Mouse (Mus musculus): ENCODE results near the gene Usp50.

The Usp50 gene

GRCm38 (mm10) chr2:126663481-126663880, 119.8 kb downstream of the Usp50 start:
- DNase-seq (ENCODE audit: low spot score): peak; percentile 40
